Mouse (Mus musculus) hindbrain, embryonic 16.5 days (tissue): ENCODE results near the gene Nxph3. TPM values are rescaled to one million over a fixed set of nuclear protein-coding genes. Genes with fewer than 3 reads are reported as not detected.

Experiments
- ATAC-seq: fragments of 200-750 bp; cut with Nextera tagmentation; 2 replicates; pipeline ENCODE4 v1.8.0; 2017; ENCODE audit warnings: moderate TSS enrichment, moderate library complexity
- H3K27ac ChIP-seq: fragments of 300-500 bp; sonication (generic); 2 replicates; pipeline ENCODE4 v1.5.1; 2014; ENCODE audit warnings: low read depth, mild to moderate bottlenecking, control low read depth, low read length, moderate library complexity
- H3K27me3 ChIP-seq: fragments of 300-500 bp; sonication (generic); replicated peaks from 2 replicates; pipeline ENCODE4 v1.6.1; 2014; ENCODE audit warnings: low read length; ENCODE audit not compliant: control insufficient read depth, insufficient read depth
- H3K36me3 ChIP-seq: fragments of 300-500 bp; sonication (generic); 2 replicates; pipeline ENCODE4 v1.6.1; 2014; ENCODE audit warnings: mild to moderate bottlenecking, low read length, moderate library complexity, mixed read lengths; ENCODE audit not compliant: control insufficient read depth, insufficient read depth
- H3K4me1 ChIP-seq: fragments of 300-500 bp; sonication (generic); 2 replicates; pipeline ENCODE4 v1.6.1; 2014; ENCODE audit warnings: low read depth, low read length; ENCODE audit not compliant: control insufficient read depth, insufficient read depth
- H3K4me2 ChIP-seq: fragments of 300-500 bp; sonication (generic); 2 replicates; pipeline ENCODE4 v1.6.1; 2014; ENCODE audit warnings: mild to moderate bottlenecking, low read length, control low read depth, moderate library complexity
- H3K4me3 ChIP-seq: fragments of 300-500 bp; sonication (generic); 2 replicates; pipeline ENCODE4 v1.5.1; 2014; ENCODE audit warnings: mild to moderate bottlenecking, low read length, control low read depth, moderate library complexity
- H3K9ac ChIP-seq: fragments of 300-500 bp; sonication (generic); 2 replicates; pipeline ENCODE4 v1.6.1; 2014; ENCODE audit warnings: low read depth, mild to moderate bottlenecking, control low read depth, low read length, moderate library complexity
- H3K9me3 ChIP-seq: fragments of 300-500 bp; sonication (generic); 2 replicates; pipeline ENCODE4 v1.6.1; 2014; ENCODE audit warnings: mild to moderate bottlenecking, low read length, moderate library complexity; ENCODE audit not compliant: control insufficient read depth
- WGBS: fragments of 180-500 bp; shearing (Covaris S2); extraction: QIAGEN DNeasy Blood & Tissue Kit; methylation state at CpG from one replicate; pipeline ENCODE4 v1.1.7; 2014; 5-methylcytosine and 5-hydroxymethylcytosine counted together
- polyA plus RNA-seq: library from polyadenylated mRNA; unstranded; fragments of >200 nt; fragmentation: Nextera tagmentation; extraction: Ambion mirVana; gene quantifications from 2 replicates; pipeline ENCODE4 v1.2.1, GENCODE M21; 2015

Gene Nxph3
- polyA plus RNA-seq, 1 experiment from 2014 or later, result 3.0 TPM

- H3K4me3 ChIP-seq, result no peak overlapping the region
- no peak overlapping the region for H3K9ac ChIP-seq
- WGBS, result 84% methylated on average over 8 of the region's 8 CpGs
- H3K27ac ChIP-seq, result no peak overlapping the region
- no peaks in the 10 kb centered on the region for H3K9me3 ChIP-seq
- no peak overlapping the region for H3K4me2 ChIP-seq
- H3K4me1 ChIP-seq, result peaks cover 2% of the 10 kb centered on the region; the same call in 1 of the 2 replicates
- no peaks in the 10 kb centered on the region for H3K36me3 ChIP-seq
- ATAC-seq, result no peak
- no peaks in the 10 kb centered on the region for H3K27me3 ChIP-seq
Measured at GRCm38 (mm10) chr11:95544546-95545327, 30.4 kb upstream of the Nxph3 start.

- Histone ChIP-seq H3K27ac (no peak overlapping the region), H3K27me3 (no peaks in the 10 kb centered on the region), H3K4me1 (peaks cover 5% of the 10 kb centered on the region; the same call in 1 of the 2 replicates), H3K9me3 (no peaks in the 10 kb centered on the region), H3K9ac (no peak overlapping the region), H3K36me3 (no peaks in the 10 kb centered on the region), H3K4me3 (no peak overlapping the region), H3K4me2 (peak overlapping the region; percentile 22; the same call in 1 of the 2 replicates)
- 40% methylated on average over 18 of the region's 18 CpGs for WGBS
- ATAC-seq, result no peak
Measured at GRCm38 (mm10) chr11:95540637-95541385, 26.4 kb upstream of the Nxph3 start.

- 56% methylated on average over 15 of the region's 15 CpGs for WGBS
- no peak overlapping the region for H3K4me3 ChIP-seq
Measured at GRCm38 (mm10) chr11:95538378-95539104, 24.2 kb upstream of the Nxph3 start.

GRCm38 (mm10) chr11:95533484-95534160 is 19.3 kb upstream of the Nxph3 start:
- H3K4me3 ChIP-seq, result peak overlapping the region; percentile 11; the same call in 1 of the 2 replicates
- peak overlapping the region; percentile 51 for H3K4me2 ChIP-seq
- H3K36me3 ChIP-seq, result no peaks in the 10 kb centered on the region
- H3K27ac ChIP-seq, result no peak overlapping the region
- H3K9ac ChIP-seq, result peak overlapping the region; percentile 45; the same call in 1 of the 2 replicates
- peak; percentile 93 for ATAC-seq
- no peaks in the 10 kb centered on the region for H3K9me3 ChIP-seq
- WGBS, result 22% methylated on average over 24 of the region's 24 CpGs
- peaks cover 2% of the 10 kb centered on the region; the same call in 1 of the 2 replicates for H3K4me1 ChIP-seq
- no peaks in the 10 kb centered on the region for H3K27me3 ChIP-seq

More at GRCm38 (mm10) chr11:95538378-95539104, 24.2 kb upstream of the Nxph3 start:
- Histone ChIP-seq H3K27ac (no peak overlapping the region), H3K36me3 (no peaks in the 10 kb centered on the region), H3K9me3 (no peaks in the 10 kb centered on the region), H3K27me3 (no peaks in the 10 kb centered on the region), H3K4me2 (no peak overlapping the region), H3K4me1 (peaks cover 5% of the 10 kb centered on the region; the same call in 1 of the 2 replicates), H3K9ac (no peak overlapping the region)
- peak; percentile 48; the same call in 1 of the 2 replicates for ATAC-seq

GRCm38 (mm10) chr11:95532353-95533072 is 18.1 kb upstream of the Nxph3 start:
- no peak overlapping the region for H3K4me2 ChIP-seq
- no peaks in the 10 kb centered on the region for H3K9me3 ChIP-seq
- ATAC-seq, result no peak
- 78% methylated on average over 13 of the region's 13 CpGs for WGBS
- H3K9ac ChIP-seq, result no peak overlapping the region
- H3K27ac ChIP-seq, result no peak overlapping the region
- H3K36me3 ChIP-seq, result no peaks in the 10 kb centered on the region
- no peaks in the 10 kb centered on the region for H3K27me3 ChIP-seq
- H3K4me3 ChIP-seq, result no peak overlapping the region
- no peaks in the 10 kb centered on the region for H3K4me1 ChIP-seq

- H3K9ac ChIP-seq, result no peak overlapping the region
- 82% methylated on average over 3 of the region's 3 CpGs for WGBS
- H3K27me3 ChIP-seq, result no peaks in the 10 kb centered on the region
Measured at GRCm38 (mm10) chr11:95528231-95528630, 13.9 kb upstream of the Nxph3 start.

GRCm38 (mm10) chr11:95527307-95527706 is 12.9 kb upstream of the Nxph3 start:
- H3K27me3 ChIP-seq, result no peaks in the 10 kb centered on the region
- no peak for ATAC-seq
- H3K36me3 ChIP-seq, result no peaks in the 10 kb centered on the region
- WGBS, result 77% methylated on average over 8 of the region's 8 CpGs
- H3K4me2 ChIP-seq, result no peak overlapping the region
- H3K9me3 ChIP-seq, result no peaks in the 10 kb centered on the region
- H3K4me3 ChIP-seq, result no peak overlapping the region
- H3K27ac ChIP-seq, result no peak overlapping the region
- H3K9ac ChIP-seq, result no peak overlapping the region
- H3K4me1 ChIP-seq, result no peaks in the 10 kb centered on the region

More at GRCm38 (mm10) chr11:95528231-95528630, 13.9 kb upstream of the Nxph3 start:
- ATAC-seq, result no peak
- Histone ChIP-seq H3K27ac (no peak overlapping the region), H3K4me1 (no peaks in the 10 kb centered on the region), H3K4me2 (no peak overlapping the region), H3K36me3 (no peaks in the 10 kb centered on the region), H3K4me3 (no peak overlapping the region), H3K9me3 (no peaks in the 10 kb centered on the region)

GRCm38 (mm10) chr11:95521563-95521962 is 7.2 kb upstream of the Nxph3 start:
- Histone ChIP-seq H3K4me3 (peak overlapping the region; percentile 24), H3K9ac (peak overlapping the region; percentile 23; the same call in 1 of the 2 replicates), H3K9me3 (no peaks in the 10 kb centered on the region), H3K27me3 (no peaks in the 10 kb centered on the region), H3K27ac (no peak overlapping the region), H3K4me2 (peak overlapping the region; percentile 50), H3K4me1 (peaks cover 7% of the 10 kb centered on the region), H3K36me3 (no peaks in the 10 kb centered on the region)
- ATAC-seq, result peak; percentile 50; the same call in 1 of the 2 replicates
- WGBS, result under 1% methylated on average over 13 of the region's 13 CpGs
